Mouse (Mus musculus): ENCODE measurements around the gene Gm17677. TPM values are rescaled to one million over a fixed set of nuclear protein-coding genes. Genes with fewer than 3 reads are reported as not detected.

Gene Gm17677
- total RNA-seq (2021): not detected
- long read RNA-seq, experiment 1: 0 reads
- long read RNA-seq, experiment 2: 0 reads

DNA sequence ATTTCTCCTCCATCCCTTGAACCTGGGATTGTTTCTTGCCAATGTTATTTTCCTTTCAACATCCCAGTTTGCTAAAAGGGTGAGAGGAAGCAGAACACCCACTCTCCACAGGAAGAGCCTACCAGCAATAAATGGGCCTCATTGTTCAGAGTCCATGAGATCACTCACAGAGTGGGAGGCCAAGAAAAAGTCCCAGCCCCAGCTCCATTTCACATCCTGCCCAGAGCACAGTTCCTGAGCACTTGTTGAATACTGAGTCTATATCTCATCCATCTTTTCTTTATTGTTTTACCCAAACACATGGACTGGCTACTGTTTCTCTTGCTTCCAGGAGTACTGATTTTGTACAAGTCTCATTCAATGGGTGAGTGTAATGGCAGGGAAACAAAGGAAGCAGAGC is at the start of gene Gm17677:
Gm17677 (plus strand) TSS at position 301 of the 400 bp plus-strand sequence.
- no peak for DNase-seq

DNA sequence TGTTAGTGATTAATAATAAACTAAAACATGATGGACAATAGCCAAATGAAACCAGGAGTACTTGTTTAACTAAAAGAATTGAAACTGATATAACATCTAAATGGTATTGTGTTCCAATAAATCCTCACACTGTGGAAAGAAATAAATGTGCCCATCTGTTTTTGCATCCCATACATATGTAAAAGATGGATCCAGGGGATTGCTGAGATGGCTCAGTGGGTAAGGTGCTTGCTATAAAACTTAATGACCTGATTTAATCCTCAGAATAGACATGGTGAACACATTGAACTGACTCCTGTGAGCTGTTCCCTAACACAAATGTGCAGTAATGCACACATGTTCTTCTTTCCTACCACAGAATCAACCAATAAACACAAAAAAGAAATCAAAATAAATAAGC is 48.9 kb upstream of the Gm17677 start:
- DNase-seq: no peak
- intact Hi-C loops (cut with DNase I): no loop called here

More for the DNA sequence above, at the start of gene Gm17677:
- intact Hi-C loops (cut with DNase I): no loop called here

DNA sequence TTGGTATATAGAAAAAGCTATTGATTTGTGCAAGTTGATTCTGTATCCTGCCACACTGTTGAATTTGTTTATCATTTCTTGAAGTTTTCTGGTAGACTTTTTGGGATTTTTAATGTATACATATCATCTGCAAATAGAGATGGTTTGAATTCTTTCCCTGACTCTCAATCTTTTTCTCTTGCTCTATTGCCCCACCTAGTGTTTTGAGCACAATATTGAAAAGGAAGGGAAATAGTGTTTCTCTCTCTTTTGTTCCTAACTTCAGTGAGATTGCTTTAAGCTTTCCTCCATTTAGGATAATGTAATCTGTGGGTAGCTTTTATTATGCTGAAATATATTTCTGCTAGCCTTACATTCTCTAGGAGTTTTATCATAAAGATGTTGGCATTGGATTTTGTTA is 33.6 kb upstream of the Gm17677 start:
- no peak for DNase-seq
- intact Hi-C loops (cut with DNase I): no loop called here

DNA sequence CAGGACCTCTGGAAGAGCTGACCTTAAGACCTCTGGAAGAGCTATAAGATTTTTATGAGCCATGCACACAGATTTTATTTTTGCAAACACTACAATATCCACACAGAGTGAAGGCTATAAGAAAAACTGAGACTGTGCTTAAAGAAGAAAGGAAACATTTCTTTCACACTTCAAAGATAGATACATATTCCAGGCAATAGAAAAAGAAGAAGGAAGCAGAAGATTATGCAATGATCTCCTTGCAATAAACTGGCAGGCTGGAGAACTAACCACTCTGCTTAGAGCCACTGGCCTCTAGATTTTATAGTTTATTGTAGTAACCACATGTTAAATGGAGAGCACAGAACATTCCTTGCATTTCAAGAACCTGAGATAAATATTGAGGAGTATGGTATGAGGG is 16.0 kb downstream of the Gm17677 start:
- intact Hi-C loops (cut with DNase I): no loop called here
- DNase-seq: no peak

DNA sequence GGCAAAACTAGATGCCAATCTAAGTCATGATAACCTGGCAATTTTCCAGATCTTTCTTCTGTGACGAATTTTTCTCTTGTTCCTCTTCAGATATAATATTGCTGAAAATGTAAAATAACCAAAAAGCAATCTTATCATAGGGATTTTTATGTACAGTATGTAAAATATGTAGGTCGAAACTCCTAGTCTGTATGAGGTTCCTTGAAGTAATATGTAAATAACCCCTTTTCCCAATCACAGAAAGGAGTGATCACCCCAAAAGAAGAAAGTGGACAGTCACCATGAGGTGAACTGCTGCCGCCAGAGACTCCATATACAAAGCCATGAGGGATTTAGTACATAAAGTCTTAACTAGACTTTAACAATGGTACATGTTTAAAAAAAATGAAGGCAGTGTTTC is 37.2 kb downstream of the Gm17677 start, which contains the start of gene Gm17727:
Gm17727 (minus strand) TSS at position 101 of the 400 bp plus-strand sequence.
- intact Hi-C loops (cut with DNase I): no loop called here
- no peak for DNase-seq

DNA sequence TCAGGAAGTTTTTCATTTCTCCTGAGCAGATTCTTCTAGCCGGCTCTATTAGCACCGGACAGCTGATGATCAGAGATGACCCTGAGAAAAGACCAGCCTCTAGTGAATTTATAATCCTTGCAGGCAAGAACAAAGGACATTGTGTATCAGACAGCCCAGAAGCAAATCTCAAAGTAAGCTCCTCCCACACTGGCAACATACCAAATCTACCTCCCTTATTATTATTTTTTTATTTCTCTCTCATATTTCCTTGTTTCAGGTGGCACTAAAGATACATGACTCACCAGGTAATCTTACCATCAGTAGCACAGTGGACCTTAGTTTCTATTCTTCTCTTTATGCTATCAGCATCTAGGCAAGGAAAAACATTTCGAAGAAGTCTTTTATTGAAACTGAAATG is 49.2 kb downstream of the Gm17677 start, which contains the start of the genes Gm27235 and D730048I06Rik:
Gm27235 (minus strand) TSS at position 101 of the 400 bp plus-strand sequence.
D730048I06Rik (minus strand) TSS at position 112 of the 400 bp plus-strand sequence.
- no peak for DNase-seq
- intact Hi-C loops (cut with DNase I): no loop called here

Other genes with a start within 250 kb of the Gm17677 start
- gene Gm1113, start 222.8 kb upstream of the Gm17677 start, total RNA-seq (2021): not detected
- gene Ddx25, start 182.5 kb upstream of the Gm17677 start, total RNA-seq (2021): not detected
- gene Pus3, start 182.5 kb upstream of the Gm17677 start, total RNA-seq (2021): 1 to 10 TPM; 7.1 to 7.9 TPM
- not detected for gene Pate2, start 170.8 kb upstream of the Gm17677 start, total RNA-seq (2021)
- 1 to 10 TPM; 2.8 to 3.0 TPM for gene Hyls1, start 170.7 kb upstream of the Gm17677 start, total RNA-seq (2021)
- gene Pate4, start 129.1 kb upstream of the Gm17677 start, total RNA-seq (2021): not detected
- not detected for gene Pate3, start 92.8 kb upstream of the Gm17677 start, total RNA-seq (2021)
- not detected for gene Pate1, start 53.7 kb upstream of the Gm17677 start, total RNA-seq (2021)
- not detected for gene Gm17727, start 37.1 kb downstream of the Gm17677 start, total RNA-seq (2021)
- gene Gm27235, start 49.1 kb downstream of the Gm17677 start, total RNA-seq (2021): not detected
- not detected for gene D730048I06Rik, start 49.1 kb downstream of the Gm17677 start, total RNA-seq (2021)
- not detected for gene 9230110F15Rik, start 103.1 kb downstream of the Gm17677 start, total RNA-seq (2021)
- gene 9230113P08Rik, start 167.4 kb downstream of the Gm17677 start, total RNA-seq (2021): not detected

Measured in heart, postnatal 14 days (tissue).